Mouse (Mus musculus) heart, embryonic 10.5 days (tissue): Measurements from ENCODE around the gene Gdf5. TPM values are rescaled to one million over a fixed set of nuclear protein-coding genes. Genes with fewer than 3 reads are reported as not detected.
A peak's percentile ranks its signal among the peaks of the same experiment; 100 is the strongest.

Source experiments
- DNase-seq: peaks from one replicate; pipeline ENCODE4 v3.0.0-alpha.2; 2017; ENCODE audit warnings: low spot score
- H3K27ac ChIP-seq: fragments of 300-500 bp; sonication (generic); 2 replicates; pipeline ENCODE4 v1.5.1; 2016; ENCODE audit warnings: mild to moderate bottlenecking
- H3K27me3 ChIP-seq: fragments of 300-500 bp; sonication (generic); 2 replicates; pipeline ENCODE4 v1.6.1; 2016; ENCODE audit warnings: mild to moderate bottlenecking; ENCODE audit not compliant: poor library complexity, insufficient read depth, severe bottlenecking
- H3K36me3 ChIP-seq: fragments of 300-500 bp; sonication (generic); 2 replicates; pipeline ENCODE4 v1.6.1; 2016; ENCODE audit warnings: mild to moderate bottlenecking, moderate library complexity
- H3K4me1 ChIP-seq: fragments of 300-500 bp; sonication (generic); 2 replicates; pipeline ENCODE4 v1.6.1; 2016; ENCODE audit warnings: mild to moderate bottlenecking
- H3K4me3 ChIP-seq: fragments of 300-500 bp; sonication (generic); 2 replicates; pipeline ENCODE4 v1.5.1; 2016; ENCODE audit warnings: mild to moderate bottlenecking, moderate library complexity
- H3K9me3 ChIP-seq: fragments of 300-500 bp; sonication (generic); 2 replicates; pipeline ENCODE4 v1.6.1; 2016; ENCODE audit warnings: mild to moderate bottlenecking, moderate library complexity
- WGBS: fragments of 180-500 bp; shearing (Covaris S2); methylation state at CpG from one replicate; pipeline ENCODE4 v1.1.7; 2016; 5-methylcytosine and 5-hydroxymethylcytosine counted together
- polyA plus RNA-seq: library from polyadenylated mRNA; unstranded; fragments of >200 nt; fragmentation: Nextera tagmentation; extraction: Ambion mirVana; gene quantifications from 2 replicates; pipeline ENCODE4 v1.2.1, GENCODE M21; 2016

The Gdf5 gene
- polyA plus RNA-seq, 1 experiment from 2014 or later = 0.29 TPM

GRCm38 (mm10) chr2:155956134-155957059, 11.2 kb upstream of the Gdf5 start, which contains the start of gene Cep250:
Cep250 (plus strand) TSS chr2:155956458.
- peak; percentile 97 for DNase-seq
- H3K36me3 ChIP-seq = no peaks in the 10 kb centered on the region; the same call in 1 of the 2 replicates
- peak within 1 kb of the TSS; percentile 96 for H3K27ac ChIP-seq
- H3K4me1 ChIP-seq = peaks cover 5% of the 10 kb centered on the region; the same call in 1 of the 2 replicates
- under 1% methylated on average over 59 of the region's 59 CpGs for WGBS
- no peaks in the 10 kb centered on the region for H3K9me3 ChIP-seq
- H3K27me3 ChIP-seq = peaks cover 6% of the 10 kb centered on the region; the same call in 1 of the 2 replicates
- H3K4me3 ChIP-seq = peak within 1 kb of the TSS; percentile 87

- Histone ChIP-seq H3K27ac (no peak overlapping the region), H3K4me1 (no peaks in the 10 kb centered on the region), H3K36me3 (no peaks in the 10 kb centered on the region), H3K4me3 (no peak overlapping the region), H3K27me3 (peaks cover 19% of the 10 kb centered on the region), H3K9me3 (no peaks in the 10 kb centered on the region)
- no peak for DNase-seq
These were observed 6.8 kb upstream of the Gdf5 start for GRCm38 (mm10) chr2:155952006-155952405.

- no peak for DNase-seq
- Histone ChIP-seq H3K27ac (no peak overlapping the region), H3K36me3 (no peaks in the 10 kb centered on the region), H3K27me3 (peaks cover 26% of the 10 kb centered on the region), H3K4me3 (no peak overlapping the region), H3K4me1 (peaks cover 11% of the 10 kb centered on the region), H3K9me3 (no peaks in the 10 kb centered on the region)
- WGBS = 30% methylated on average over 6 of the region's 6 CpGs
These were observed 4.2 kb upstream of the Gdf5 start for GRCm38 (mm10) chr2:155949362-155949761.

- Histone ChIP-seq H3K27me3 (peaks cover 24% of the 10 kb centered on the region), H3K4me1 (peaks cover 24% of the 10 kb centered on the region), H3K4me3 (no peak overlapping the region), H3K27ac (no peak overlapping the region), H3K9me3 (no peaks in the 10 kb centered on the region), H3K36me3 (no peaks in the 10 kb centered on the region)
- WGBS = 69% methylated on average over 5 of the region's 5 CpGs
- no peak for DNase-seq
These were observed 2.3 kb upstream of the Gdf5 start for GRCm38 (mm10) chr2:155947390-155948002.

- Histone ChIP-seq H3K36me3 (no peaks in the 10 kb centered on the region), H3K27ac (no peak overlapping the region), H3K27me3 (peaks cover 24% of the 10 kb centered on the region), H3K4me3 (no peak overlapping the region), H3K9me3 (no peaks in the 10 kb centered on the region), H3K4me1 (peaks cover 24% of the 10 kb centered on the region)
- DNase-seq = no peak
- 26% methylated on average over 4 of the region's 4 CpGs for WGBS
These were observed 1.3 kb upstream of the Gdf5 start for GRCm38 (mm10) chr2:155946499-155946898.

- H3K27ac ChIP-seq = no peak overlapping the region
- WGBS = 2% methylated on average over 7 of the region's 7 CpGs
- peaks cover 24% of the 10 kb centered on the region for H3K4me1 ChIP-seq
These were observed 902 bp upstream of the Gdf5 start for GRCm38 (mm10) chr2:155946069-155946468.

GRCm38 (mm10) chr2:155945580-155945979, 413 bp upstream of the Gdf5 start:
- H3K27ac ChIP-seq = no peak overlapping the region
- DNase-seq = no peak
- no peak overlapping the region for H3K4me3 ChIP-seq
- 91% methylated on average over 5 of the region's 5 CpGs for WGBS
- H3K36me3 ChIP-seq = no peaks in the 10 kb centered on the region
- H3K9me3 ChIP-seq = no peaks in the 10 kb centered on the region
- peaks cover 24% of the 10 kb centered on the region for H3K4me1 ChIP-seq
- peaks cover 24% of the 10 kb centered on the region for H3K27me3 ChIP-seq

More at GRCm38 (mm10) chr2:155946069-155946468, 902 bp upstream of the Gdf5 start:
- Histone ChIP-seq H3K4me3 (no peak overlapping the region), H3K9me3 (no peaks in the 10 kb centered on the region), H3K27me3 (peaks cover 24% of the 10 kb centered on the region), H3K36me3 (no peaks in the 10 kb centered on the region)
- DNase-seq = no peak

- H3K36me3 ChIP-seq = no peaks in the 10 kb centered on the region
- WGBS = 80% methylated on average over 4 of the region's 4 CpGs
- H3K4me1 ChIP-seq = peaks cover 24% of the 10 kb centered on the region
- H3K27ac ChIP-seq = peak overlapping the region; percentile 47; the same call in 1 of the 2 replicates
- DNase-seq = no peak
- no peaks in the 10 kb centered on the region for H3K9me3 ChIP-seq
- H3K4me3 ChIP-seq = no peak overlapping the region
- peaks cover 19% of the 10 kb centered on the region for H3K27me3 ChIP-seq
These were observed 482 bp downstream of the Gdf5 start for GRCm38 (mm10) chr2:155944685-155945084.

GRCm38 (mm10) chr2:155943463-155943862, 1.7 kb downstream of the Gdf5 start:
- Histone ChIP-seq H3K9me3 (no peaks in the 10 kb centered on the region), H3K27me3 (peaks cover 11% of the 10 kb centered on the region), H3K4me1 (peaks cover 24% of the 10 kb centered on the region), H3K4me3 (peak overlapping the region; percentile 38), H3K27ac (peak overlapping the region; percentile 59; the same call in 1 of the 2 replicates), H3K36me3 (no peaks in the 10 kb centered on the region)
- DNase-seq = no peak
- 2% methylated on average over 8 of the region's 8 CpGs for WGBS

- Histone ChIP-seq H3K27ac (no peak overlapping the region), H3K4me1 (peaks cover 24% of the 10 kb centered on the region), H3K9me3 (no peaks in the 10 kb centered on the region), H3K4me3 (no peak overlapping the region), H3K27me3 (peaks cover 11% of the 10 kb centered on the region), H3K36me3 (no peaks in the 10 kb centered on the region)
- 89% methylated on average over 40 of the region's 40 CpGs for WGBS
- DNase-seq = no peak
These were observed 3.3 kb downstream of the Gdf5 start for GRCm38 (mm10) chr2:155941697-155942442.

- Histone ChIP-seq H3K4me3 (no peak within 1 kb of the TSS), H3K4me1 (peaks cover 24% of the 10 kb centered on the region)
- WGBS = 80% methylated on average over 3 of the region's 3 CpGs
These were observed 4.5 kb downstream of the Gdf5 start, which contains the start of gene Gm15557 for GRCm38 (mm10) chr2:155940681-155941080. Gm15557 (plus strand) TSS chr2:155940728.

GRCm38 (mm10) chr2:155939897-155940529, 5.2 kb downstream of the Gdf5 start:
- no peak overlapping the region for H3K27ac ChIP-seq
- no peaks in the 10 kb centered on the region for H3K36me3 ChIP-seq
- no peaks in the 10 kb centered on the region for H3K9me3 ChIP-seq
- H3K4me1 ChIP-seq = peaks cover 19% of the 10 kb centered on the region
- WGBS = 77% methylated on average over 7 of the region's 7 CpGs
- H3K27me3 ChIP-seq = peaks cover 11% of the 10 kb centered on the region
- H3K4me3 ChIP-seq = no peak overlapping the region
- no peak for DNase-seq

More at GRCm38 (mm10) chr2:155940681-155941080, 4.5 kb downstream of the Gdf5 start, which contains the start of gene Gm15557:
- Histone ChIP-seq H3K27me3 (peaks cover 11% of the 10 kb centered on the region), H3K27ac (no peak within 1 kb of the TSS), H3K9me3 (no peaks in the 10 kb centered on the region), H3K36me3 (no peaks in the 10 kb centered on the region)
- no peak for DNase-seq
